Mouse (Mus musculus) adrenal gland, postnatal 14 days (tissue): ENCODE measurements around the gene Bex6. TPM values are rescaled to one million over a fixed set of nuclear protein-coding genes. Genes with fewer than 3 reads are reported as not detected.
A peak's percentile ranks its signal among the peaks of the same experiment; 100 is the strongest.

ENCODE experiments used
- DNase-seq: peaks from one replicate; pipeline ENCODE4 v3.0.0; 2021; ENCODE audit warnings: mixed read lengths
- total RNA-seq: library from RNA; stranded (reverse); gene quantifications from 2 replicates; pipeline ENCODE4 v1.2.3, GENCODE M21; 2021

The Bex6 gene
- total RNA-seq, 1 experiment from 2014 or later: not detected

GRCm38 (mm10) chr16:32174340-32175005 is 5.2 kb upstream of the Bex6 start:
- DNase-seq: no peak

- no peak for DNase-seq
These were observed 4.6 kb upstream of the Bex6 start for GRCm38 (mm10) chr16:32175029-32175428.

DNA sequence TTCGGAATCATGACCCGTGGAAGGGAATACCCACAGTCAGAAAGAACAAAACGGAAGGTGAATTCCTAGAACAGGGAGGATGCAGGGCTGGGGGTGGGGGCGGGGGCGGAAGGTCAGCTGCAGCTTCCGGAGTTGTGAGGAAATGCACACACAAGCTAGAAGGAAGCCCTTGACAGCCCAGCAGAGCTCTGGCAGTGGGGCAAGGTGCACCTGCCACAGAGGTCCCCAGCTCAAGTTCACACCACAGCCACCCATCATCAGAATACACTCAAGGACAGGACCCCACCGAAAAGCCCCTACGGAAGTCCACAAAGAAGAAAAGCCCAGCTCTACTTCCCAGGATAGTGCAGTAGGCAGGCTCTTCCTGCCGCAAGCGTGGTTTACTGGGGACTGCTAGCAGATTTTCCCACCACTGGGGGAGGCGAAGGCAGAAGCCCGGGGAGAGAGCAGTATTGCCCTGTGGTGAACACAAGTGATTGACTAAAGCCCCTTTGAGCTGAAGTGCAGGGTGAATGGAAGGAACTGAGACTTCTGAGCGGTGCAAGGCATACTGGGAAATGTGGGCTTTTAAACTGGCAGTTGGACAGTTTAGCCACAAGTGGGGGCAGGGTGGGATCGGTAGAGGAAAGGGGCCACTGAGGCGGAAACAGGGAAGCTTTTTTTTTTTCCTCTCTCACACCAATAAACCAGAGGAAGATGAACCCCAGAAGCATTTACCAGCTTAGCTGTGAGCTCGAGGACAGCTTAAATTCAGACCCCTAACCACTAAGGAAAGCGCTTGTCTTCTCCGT is 2.5 kb upstream of the Bex6 start:
- peak; percentile 39 for DNase-seq

GRCm38 (mm10) chr16:32186056-32186455 is 6.4 kb downstream of the Bex6 start:
- no peak for DNase-seq

- peak; percentile 14 for DNase-seq
These were observed 9.5 kb downstream of the Bex6 start for GRCm38 (mm10) chr16:32189109-32189508.

- peak; percentile 21 for DNase-seq
These were observed 10.4 kb downstream of the Bex6 start for GRCm38 (mm10) chr16:32190011-32190441.

GRCm38 (mm10) chr16:32200256-32201003 is 20.8 kb downstream of the Bex6 start:
- DNase-seq: peak; percentile 69

GRCm38 (mm10) chr16:32201004-32201325 is 21.3 kb downstream of the Bex6 start:
- DNase-seq: no peak

GRCm38 (mm10) chr16:32202681-32203080 is 23.1 kb downstream of the Bex6 start:
- DNase-seq: peak; percentile 87

GRCm38 (mm10) chr16:32204902-32205301 is 25.3 kb downstream of the Bex6 start:
- DNase-seq: peak; percentile 58

- DNase-seq: no peak
These were observed 34.5 kb downstream of the Bex6 start for GRCm38 (mm10) chr16:32214156-32214555.

DNA sequence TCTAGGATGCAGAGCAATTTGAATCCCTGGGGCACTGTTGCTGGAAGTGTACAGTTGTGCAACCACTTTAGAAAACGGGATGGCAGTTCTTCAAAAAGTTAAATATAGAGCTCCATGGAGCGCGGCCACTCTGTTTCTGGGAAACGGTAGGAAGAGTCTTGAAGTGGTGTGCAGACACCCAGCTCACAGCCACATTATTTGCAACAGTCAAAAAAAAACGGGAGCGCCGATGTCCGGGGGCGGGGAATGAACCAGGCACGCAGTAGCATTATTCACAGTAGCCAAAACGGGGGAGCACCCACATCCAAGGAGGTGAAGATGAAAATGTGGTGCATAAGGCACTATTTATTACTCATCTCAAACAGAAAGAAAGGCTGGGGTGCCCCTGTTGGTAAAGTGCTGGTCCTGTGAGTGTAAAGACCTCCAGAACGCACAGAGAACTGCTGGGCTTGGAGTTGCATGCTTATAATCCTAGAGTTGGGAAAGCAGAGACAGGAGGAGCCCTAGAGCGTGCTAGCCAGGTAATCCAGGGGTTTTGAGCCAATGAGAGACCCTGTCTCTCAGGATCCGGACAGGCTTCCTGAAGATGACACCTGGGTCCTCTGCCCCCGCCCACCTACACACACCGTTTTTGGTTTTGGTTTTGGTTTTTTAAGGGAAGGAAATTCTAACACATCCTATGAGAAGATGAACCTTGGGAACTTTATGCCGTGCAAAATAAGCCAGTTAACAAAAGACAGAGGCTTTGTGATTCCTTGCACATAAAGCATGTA is 35.4 kb downstream of the Bex6 start:
- no peak for DNase-seq

GRCm38 (mm10) chr16:32221803-32222202 is 42.2 kb downstream of the Bex6 start:
- DNase-seq: no peak

DNA sequence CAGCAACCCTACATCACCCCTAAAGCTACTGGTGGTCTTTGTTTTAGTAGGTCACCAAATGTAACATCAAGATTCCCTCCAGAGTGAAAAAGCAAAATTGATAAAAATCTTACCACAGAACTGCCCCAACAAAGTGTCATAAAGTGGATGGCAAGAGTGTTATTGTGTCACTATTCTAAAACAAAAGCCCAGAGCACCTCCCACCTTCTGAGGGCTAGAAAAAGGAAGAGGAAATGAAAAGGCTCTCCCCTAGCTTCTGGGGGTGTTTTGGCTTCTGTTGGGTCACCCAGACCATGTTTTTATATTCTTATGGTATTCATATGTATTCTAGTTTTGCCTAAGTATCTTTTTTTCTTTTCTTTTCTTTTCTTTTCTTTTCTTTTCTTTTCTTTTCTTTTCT is 42.8 kb downstream of the Bex6 start:
- DNase-seq: no peak

DNA sequence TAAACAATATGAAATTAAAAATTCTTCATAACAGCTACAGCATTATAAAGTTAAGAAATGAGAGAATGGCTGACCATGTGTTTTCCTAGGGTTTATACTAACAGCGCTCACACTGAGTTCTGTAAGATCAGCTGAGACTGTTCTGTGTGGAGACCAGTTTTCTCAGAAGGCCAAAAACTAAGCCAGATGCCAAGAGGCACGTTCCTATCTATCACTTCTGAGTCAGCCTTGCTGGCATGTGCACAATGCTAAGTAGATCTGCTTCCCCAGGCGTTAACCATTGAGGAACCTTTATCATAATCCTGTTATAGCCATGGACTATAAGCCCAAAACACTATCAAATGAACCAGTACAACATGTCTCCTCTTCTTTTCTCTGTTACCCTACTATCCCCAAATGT is 52.4 kb downstream of the Bex6 start:
- peak; percentile 78 for DNase-seq

Other genes with a start within 250 kb of the Bex6 start
- gene Pigz, start 246.0 kb upstream of the Bex6 start, total RNA-seq: 1.1 and 1.3 TPM in 2 replicates
- 54.2 and 55.0 TPM in 2 replicates for gene 0610012G03Rik, start 231.3 kb upstream of the Bex6 start, total RNA-seq
- 48.6 and 51.0 TPM in 2 replicates for gene Ncbp2, start 231.3 kb upstream of the Bex6 start, total RNA-seq
- gene Senp5, start 176.5 kb upstream of the Bex6 start, total RNA-seq: 20.8 and 22.1 TPM in 2 replicates
- gene Pak2, start 100.5 kb upstream of the Bex6 start, total RNA-seq: 58.2 and 64.3 TPM in 2 replicates
- 36.8 and 37.7 TPM in 2 replicates for gene Pigx, start 80.1 kb upstream of the Bex6 start, total RNA-seq
- gene Cep19, start 80.0 kb upstream of the Bex6 start, total RNA-seq: 9.9 and 11.3 TPM in 2 replicates
- gene Nrros, start 14.2 kb upstream of the Bex6 start, total RNA-seq: 8.0 and 17.4 TPM in 2 replicates
- 17.6 and 18.4 TPM in 2 replicates for gene Fbxo45, start 67.3 kb downstream of the Bex6 start, total RNA-seq
- gene Wdr53, start 67.4 kb downstream of the Bex6 start, total RNA-seq: 13.9 and 16.7 TPM in 2 replicates
- gene Smco1, start 91.6 kb downstream of the Bex6 start, total RNA-seq: not detected in 2 replicates
- gene Rnf168, start 97.6 kb downstream of the Bex6 start, total RNA-seq: 22.2 and 22.8 TPM in 2 replicates
- 50.3 and 55.2 TPM in 2 replicates for gene Ubxn7, start 152.4 kb downstream of the Bex6 start, total RNA-seq
- gene Tm4sf19, start 220.7 kb downstream of the Bex6 start, total RNA-seq: not detected in 2 replicates
- gene Tctex1d2, start 239.9 kb downstream of the Bex6 start, total RNA-seq: 6.2 and 6.8 TPM in 2 replicates